Mouse (Mus musculus): ENCODE results near the gene Sec14l4. TPM values are rescaled to one million over a fixed set of nuclear protein-coding genes. Genes with fewer than 3 reads are reported as not detected.

Sec14l4 gene
- polyA plus RNA-seq, 1 experiment from 2014 or later, result not detected

- Histone ChIP-seq H3K27ac (peak overlapping the region; percentile 67), H3K4me3 (replicated peaks) (peak overlapping the region; percentile 58), H3K36me3 (replicated peaks) (peaks cover 16% of the 10 kb centered on the region), H3K27me3 (no peaks in the 10 kb centered on the region), H3K9ac (peak overlapping the region; percentile 56), H3K4me1 (peaks cover 32% of the 10 kb centered on the region), H3K4me2 (peak overlapping the region; percentile 81), H3K9me3 (no peaks in the 10 kb centered on the region)
- WGBS, result 4% methylated on average over 21 of the region's 24 CpGs
- no peak for ATAC-seq (ENCODE audit: low FRiP score)
Observed at GRCm38 (mm10) chr11:4094378-4095170, 63.3 kb downstream of the Sec14l4 start.

DNA sequence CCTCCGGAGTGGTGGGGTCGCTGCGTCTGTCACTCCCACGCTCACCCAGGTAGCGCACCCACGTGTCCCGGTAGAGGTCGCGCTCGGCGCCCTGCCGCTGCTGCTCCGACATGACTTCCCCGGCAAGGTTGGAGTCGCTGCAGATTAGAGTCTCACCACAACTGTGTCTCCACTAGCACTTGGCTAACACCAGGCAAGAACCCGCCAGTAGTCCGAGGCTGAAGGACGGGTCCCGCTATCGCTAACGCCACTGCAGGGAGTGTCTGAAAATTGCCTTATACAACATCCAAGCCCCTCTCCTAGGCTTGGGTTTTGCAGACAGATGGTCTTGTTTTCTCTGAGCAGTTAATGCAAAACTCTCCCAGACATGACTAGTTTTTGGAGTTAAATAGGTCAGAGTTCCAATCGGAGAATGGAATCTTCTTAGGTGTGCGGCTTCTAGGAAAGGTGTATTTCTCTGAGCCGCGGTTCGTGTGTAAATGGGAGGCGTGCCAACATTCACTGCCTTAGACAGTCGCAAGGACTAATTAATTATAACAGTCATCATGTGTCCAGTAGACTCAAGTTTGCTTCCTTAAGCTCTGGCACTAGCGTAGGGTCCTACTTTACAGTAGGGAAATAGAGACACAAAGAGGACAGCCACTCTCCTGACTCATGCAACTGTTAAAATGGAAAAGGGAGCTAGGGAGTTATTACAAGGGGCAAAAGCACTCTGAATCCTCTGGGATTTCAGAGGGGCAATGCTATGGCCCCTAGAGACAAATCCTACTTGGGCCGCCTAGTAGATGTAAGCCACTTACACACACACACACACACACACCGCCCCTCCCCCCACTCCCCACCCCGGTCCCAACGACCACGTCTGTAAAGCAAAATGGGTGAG lies 64.2 kb downstream of the Sec14l4 start, which contains the start of gene Mtfp1:
Mtfp1 (minus strand) TSS at position 275 of the 883 bp plus-strand sequence.
- Histone ChIP-seq H3K36me3 (replicated peaks) (peaks cover 16% of the 10 kb centered on the region), H3K4me1 (peaks cover 32% of the 10 kb centered on the region), H3K27ac (peak within 1 kb of the TSS; percentile 67), H3K4me3 (replicated peaks) (peak within 1 kb of the TSS; percentile 58), H3K9me3 (no peaks in the 10 kb centered on the region), H3K27me3 (no peaks in the 10 kb centered on the region), H3K9ac (peak within 1 kb of the TSS; percentile 56), H3K4me2 (peak within 1 kb of the TSS; percentile 81)
- 6% methylated on average over 33 of the region's 34 CpGs for WGBS
- no peak for ATAC-seq (ENCODE audit: low FRiP score)

DNA sequence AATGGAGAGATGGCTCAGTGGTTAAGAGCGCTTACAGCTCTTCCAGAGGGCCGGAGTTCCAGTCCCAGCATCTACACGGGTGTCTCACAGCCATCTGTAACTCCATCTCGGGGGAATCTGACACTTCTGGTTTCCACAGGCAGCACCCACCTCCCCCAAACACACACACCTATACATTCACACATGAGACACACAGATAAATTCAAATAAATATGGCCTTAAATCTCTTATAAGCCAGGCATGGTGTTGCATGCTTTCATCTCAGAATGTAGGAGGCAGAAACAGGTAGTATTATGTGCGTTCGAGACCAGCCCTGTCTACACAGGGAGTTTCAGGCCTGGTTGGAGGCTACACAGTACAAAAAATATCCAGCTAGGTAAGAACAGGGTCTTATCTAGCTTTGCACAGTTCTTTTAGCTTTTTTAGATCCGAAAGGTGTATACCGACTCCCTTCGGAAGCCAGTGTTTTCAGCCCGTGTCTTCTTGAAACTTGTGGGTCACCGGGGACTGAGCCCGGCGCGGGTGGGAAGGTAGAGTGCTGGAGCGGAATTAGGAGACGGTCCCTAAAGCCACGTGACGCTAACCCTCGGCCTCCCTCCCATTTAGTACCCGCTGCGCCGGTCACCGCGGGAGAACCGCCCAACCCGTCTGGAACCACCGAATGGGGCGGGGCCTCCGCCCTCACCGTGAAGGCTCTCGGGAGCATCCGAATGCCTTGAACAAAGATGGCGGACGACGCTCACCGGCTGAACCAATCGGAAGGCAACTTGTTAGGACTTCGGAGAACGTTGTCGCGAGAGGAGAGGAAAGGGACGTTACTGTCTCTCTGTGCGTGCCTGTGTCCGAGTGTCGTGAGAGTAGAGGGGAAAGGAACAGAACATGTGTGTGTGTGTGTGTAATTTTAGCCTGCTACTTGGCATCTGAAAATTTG lies 65.1 kb downstream of the Sec14l4 start:
- ATAC-seq (ENCODE audit: low FRiP score), result peak; percentile 96
- Histone ChIP-seq H3K9ac (peak overlapping the region; percentile 74), H3K27ac (peak overlapping the region; percentile 82), H3K4me2 (peak overlapping the region; percentile 81), H3K27me3 (no peaks in the 10 kb centered on the region), H3K4me1 (peaks cover 32% of the 10 kb centered on the region), H3K9me3 (no peaks in the 10 kb centered on the region), H3K36me3 (replicated peaks) (peaks cover 9% of the 10 kb centered on the region), H3K4me3 (replicated peaks) (peak overlapping the region; percentile 58)
- WGBS, result 3% methylated on average over 45 of the region's 45 CpGs

DNA sequence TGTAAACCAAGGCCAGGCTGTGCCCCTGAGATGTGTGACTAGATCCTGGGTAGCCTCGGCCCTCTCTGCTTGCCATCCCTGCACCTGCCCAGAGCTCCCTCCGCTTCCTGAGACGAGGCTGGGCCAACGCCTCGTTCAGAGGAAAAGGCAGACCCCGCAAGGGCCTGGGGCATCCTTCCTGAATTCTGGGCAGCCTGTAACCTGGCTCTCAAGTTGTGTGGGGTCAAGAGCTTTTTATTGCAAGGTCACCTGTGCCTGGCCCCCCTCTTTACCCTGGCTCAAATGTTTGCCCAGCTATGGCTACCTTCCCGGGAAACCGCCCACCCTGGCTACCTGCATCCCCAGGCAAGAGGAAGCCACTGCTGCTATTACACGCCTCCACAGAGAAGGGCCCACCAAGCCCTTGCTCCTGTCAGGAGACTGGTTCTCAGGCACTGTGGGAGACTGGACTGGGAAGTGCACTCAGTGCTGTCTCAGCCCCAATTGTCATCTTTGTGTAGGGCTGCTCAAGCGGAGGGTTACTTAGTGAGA lies 65.9 kb downstream of the Sec14l4 start:
- no peaks in the 10 kb centered on the region for H3K9me3 ChIP-seq
- H3K27ac ChIP-seq, result peak overlapping the region; percentile 82
- peaks cover 32% of the 10 kb centered on the region for H3K4me1 ChIP-seq
- ATAC-seq (ENCODE audit: low FRiP score), result peak; percentile 49
- H3K9ac ChIP-seq, result peak overlapping the region; percentile 74
- no peaks in the 10 kb centered on the region for H3K27me3 ChIP-seq
- peak overlapping the region; percentile 81 for H3K4me2 ChIP-seq
- H3K4me3 ChIP-seq (replicated peaks), result peak overlapping the region; percentile 58
- 24% methylated on average over 10 of the region's 10 CpGs for WGBS
- peaks cover under 1% of the 10 kb centered on the region; the same call in 1 of the 2 replicates for H3K36me3 ChIP-seq (replicated peaks)

Other genes with a start within 250 kb of the Sec14l4 start
- 3.4 and 4.0 TPM in 2 replicates for gene Osbp2, start 167.6 kb upstream of the Sec14l4 start, polyA plus RNA-seq (2016; fragmentation: Nextera tagmentation; extraction: Ambion mirVana)
- gene 4921536K21Rik, start 136.4 kb upstream of the Sec14l4 start, polyA plus RNA-seq (2016; fragmentation: Nextera tagmentation; extraction: Ambion mirVana), result 0.79 and 0.92 TPM in 2 replicates
- 28.0 and 29.8 TPM in 2 replicates for gene Dusp18, start 136.2 kb upstream of the Sec14l4 start, polyA plus RNA-seq (2016; fragmentation: Nextera tagmentation; extraction: Ambion mirVana)
- 5.2 and 6.5 TPM in 2 replicates for gene Slc35e4, start 116.8 kb upstream of the Sec14l4 start, polyA plus RNA-seq (2016; fragmentation: Nextera tagmentation; extraction: Ambion mirVana)
- gene Tcn2, start 99.3 kb upstream of the Sec14l4 start, polyA plus RNA-seq (2016; fragmentation: Nextera tagmentation; extraction: Ambion mirVana), result 17.0 and 19.1 TPM in 2 replicates
- 81.2 and 92.8 TPM in 2 replicates for gene Pes1, start 67.5 kb upstream of the Sec14l4 start, polyA plus RNA-seq (2016; fragmentation: Nextera tagmentation; extraction: Ambion mirVana)
- 0.27 and 0.46 TPM in 2 replicates for gene 4930556J24Rik, start 54.7 kb upstream of the Sec14l4 start, polyA plus RNA-seq (2016; fragmentation: Nextera tagmentation; extraction: Ambion mirVana)
- gene Gal3st1, start 47.8 kb upstream of the Sec14l4 start, polyA plus RNA-seq (2016; fragmentation: Nextera tagmentation; extraction: Ambion mirVana), result 0.95 and 1.3 TPM in 2 replicates
- 0.26 TPM in 1 of 2 replicates, not detected in the other for gene Sec14l3, start 33.4 kb downstream of the Sec14l4 start, polyA plus RNA-seq (2016; fragmentation: Nextera tagmentation; extraction: Ambion mirVana)
- gene Mtfp1, start 64.0 kb downstream of the Sec14l4 start, polyA plus RNA-seq (2016; fragmentation: Nextera tagmentation; extraction: Ambion mirVana), result 5.6 and 8.0 TPM in 2 replicates
- gene Sec14l2, start 92.0 kb downstream of the Sec14l4 start, polyA plus RNA-seq (2016; fragmentation: Nextera tagmentation; extraction: Ambion mirVana), result 2.6 and 3.2 TPM in 2 replicates
- gene Rnf215, start 103.7 kb downstream of the Sec14l4 start, polyA plus RNA-seq (2016; fragmentation: Nextera tagmentation; extraction: Ambion mirVana), result 35.5 and 37.0 TPM in 2 replicates
- gene Ccdc157, start 128.8 kb downstream of the Sec14l4 start, polyA plus RNA-seq (2016; fragmentation: Nextera tagmentation; extraction: Ambion mirVana), result 7.4 and 8.5 TPM in 2 replicates
- gene Sf3a1, start 128.9 kb downstream of the Sec14l4 start, polyA plus RNA-seq (2016; fragmentation: Nextera tagmentation; extraction: Ambion mirVana), result 83.9 and 88.4 TPM in 2 replicates
- 22.3 and 26.7 TPM in 2 replicates for gene Tbc1d10a, start 155.3 kb downstream of the Sec14l4 start, polyA plus RNA-seq (2016; fragmentation: Nextera tagmentation; extraction: Ambion mirVana)
- gene Castor1, start 186.8 kb downstream of the Sec14l4 start, polyA plus RNA-seq (2016; fragmentation: Nextera tagmentation; extraction: Ambion mirVana), result 1.8 and 2.2 TPM in 2 replicates
- not detected in 2 replicates for gene Osm, start 205.0 kb downstream of the Sec14l4 start, polyA plus RNA-seq (2016; fragmentation: Nextera tagmentation; extraction: Ambion mirVana)
- 0.06 TPM in 1 of 2 replicates, not detected in the other for gene Lif, start 226.1 kb downstream of the Sec14l4 start, polyA plus RNA-seq (2016; fragmentation: Nextera tagmentation; extraction: Ambion mirVana)

Measured in forebrain, embryonic 12.5 days (tissue).